Comparison of ENCODE assay signal across 11 mouse cellular contexts in the genomic region with DNA sequence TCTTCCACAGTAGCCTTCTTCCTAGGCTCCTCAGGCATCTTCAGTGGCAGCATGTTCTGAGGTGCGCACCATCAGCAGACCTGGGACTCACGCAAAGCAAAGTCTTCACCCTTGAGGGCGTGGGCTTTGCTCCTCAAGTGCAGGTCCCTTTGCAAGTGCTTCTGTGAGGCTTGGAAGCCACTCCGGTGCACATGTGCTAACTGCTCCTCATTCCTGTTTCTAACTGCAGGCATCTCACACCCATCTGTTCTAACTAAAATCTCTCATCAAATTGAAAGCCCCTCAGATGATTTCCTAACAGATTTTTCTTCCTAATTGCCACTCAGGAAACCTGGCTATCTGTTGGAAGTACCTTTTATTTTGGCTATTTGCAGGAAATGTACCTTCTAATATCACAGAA.
"Had no signal": no experiment of that assay in that cellular context is flagged by ENCODE, and none has a peak within 500 bp of the region (broad histone marks: within the 10 kb centered on the region; RNA-seq: fewer than 3 reads in every experiment).

No protein-coding gene starts in this region.

- H3K9me3 ChIP-seq: limb, embryonic 15.5 days; midbrain, embryonic 10.5 days; midbrain, embryonic 15.5 days had no signal

- H3K27ac ChIP-seq: limb, embryonic 15.5 days; liver, embryonic 12.5 days; midbrain, embryonic 10.5 days; midbrain, embryonic 15.5 days had no signal

- H3K4me3 ChIP-seq: limb, embryonic 15.5 days; liver, embryonic 12.5 days; midbrain, embryonic 10.5 days; midbrain, embryonic 15.5 days had no signal

- H3K36me3 ChIP-seq: limb, embryonic 15.5 days; liver, embryonic 12.5 days; midbrain, embryonic 10.5 days; midbrain, embryonic 15.5 days had no signal

- H3K4me2 ChIP-seq: limb, embryonic 15.5 days; liver, embryonic 12.5 days; lung, embryonic 14.5 days; midbrain, embryonic 15.5 days had no signal

- ATAC-seq: liver, embryonic 12.5 days; midbrain, embryonic 15.5 days had no signal

- DNase-seq: kidney, adult 8-10 months; kidney, postnatal 25 days; lung, embryonic 14.5 days; lung, postnatal 10 days; lung, postnatal 4 days; thymus, adult 18-20 months; thymus, postnatal 14 days had no signal

- H3K4me1 ChIP-seq: limb, embryonic 15.5 days; liver, embryonic 12.5 days; midbrain, embryonic 10.5 days; midbrain, embryonic 15.5 days had no signal

- H3K9ac ChIP-seq: limb, embryonic 15.5 days; liver, embryonic 12.5 days; lung, embryonic 14.5 days; midbrain, embryonic 15.5 days had no signal

- H3K27me3 ChIP-seq: limb, embryonic 15.5 days; liver, embryonic 12.5 days; midbrain, embryonic 15.5 days had no signal
